Mouse (Mus musculus) neural tube, embryonic 11.5 days (tissue): ENCODE measurements at regions not wholly inside any gene's neighbourhood (a gene's known extent, or its start where the extent isn't known, plus 50 kb on each side); places are given as distances from the start of the nearest gene placed in this dataset.
"Not testable (repeated sequence)": the region's sequence is repeated elsewhere in the genome, so short reads cannot be mapped to it uniquely, and the experiment has no call there.

Experiments used
- ATAC-seq: fragments of 200-750 bp; cut with Nextera tagmentation; 2 replicates; pipeline ENCODE4 v1.8.0; 2017; ENCODE audit warnings: moderate number of reproducible peaks, mild to moderate bottlenecking, moderate TSS enrichment, moderate library complexity; ENCODE audit not compliant: insufficient read depth, low FRiP score, low TSS enrichment
- DNase-seq: peaks from one replicate; pipeline ENCODE4 v3.0.0-alpha.2; 2015; ENCODE audit warnings: low spot score
- H3K27ac ChIP-seq: fragments of 300-500 bp; sonication (generic); 2 replicates; pipeline ENCODE4 v1.5.1; 2014; ENCODE audit warnings: low read depth, mild to moderate bottlenecking, low read length
- H3K27me3 ChIP-seq: fragments of 300-500 bp; sonication (generic); 2 replicates; pipeline ENCODE4 v1.6.1; 2014; ENCODE audit warnings: mild to moderate bottlenecking, low read length, mixed read lengths; ENCODE audit not compliant: control insufficient read depth, insufficient read depth
- H3K36me3 ChIP-seq: fragments of 300-500 bp; sonication (generic); 2 replicates; pipeline ENCODE4 v1.6.1; 2014; ENCODE audit warnings: mild to moderate bottlenecking, low read length, moderate library complexity, mixed read lengths; ENCODE audit not compliant: control insufficient read depth, insufficient read depth
- H3K4me1 ChIP-seq: fragments of 300-500 bp; sonication (generic); 2 replicates; pipeline ENCODE4 v1.6.1; 2014; ENCODE audit warnings: low read length, mixed read lengths; ENCODE audit not compliant: control insufficient read depth, insufficient read depth
- H3K4me2 ChIP-seq: fragments of 300-500 bp; sonication (generic); 2 replicates; pipeline ENCODE4 v1.6.1; 2014; ENCODE audit warnings: low read depth, mild to moderate bottlenecking, moderate library complexity
- H3K4me3 ChIP-seq: fragments of 300-500 bp; sonication (generic); 2 replicates; pipeline ENCODE4 v1.5.1; 2014; ENCODE audit warnings: low read depth, low read length
- H3K9ac ChIP-seq: fragments of 300-500 bp; sonication (generic); 2 replicates; pipeline ENCODE4 v1.6.1; 2014; ENCODE audit warnings: mild to moderate bottlenecking, low read length
- H3K9me3 ChIP-seq: fragments of 300-500 bp; sonication (generic); 2 replicates; pipeline ENCODE4 v1.6.1; 2016; ENCODE audit warnings: low read length; ENCODE audit not compliant: control insufficient read depth
- WGBS: fragments of 180-500 bp; shearing (Covaris S2); extraction: QIAGEN DNeasy Blood & Tissue Kit; methylation state at CpG from one replicate; pipeline ENCODE4 v1.1.7; 2014; 5-methylcytosine and 5-hydroxymethylcytosine counted together

DNA sequence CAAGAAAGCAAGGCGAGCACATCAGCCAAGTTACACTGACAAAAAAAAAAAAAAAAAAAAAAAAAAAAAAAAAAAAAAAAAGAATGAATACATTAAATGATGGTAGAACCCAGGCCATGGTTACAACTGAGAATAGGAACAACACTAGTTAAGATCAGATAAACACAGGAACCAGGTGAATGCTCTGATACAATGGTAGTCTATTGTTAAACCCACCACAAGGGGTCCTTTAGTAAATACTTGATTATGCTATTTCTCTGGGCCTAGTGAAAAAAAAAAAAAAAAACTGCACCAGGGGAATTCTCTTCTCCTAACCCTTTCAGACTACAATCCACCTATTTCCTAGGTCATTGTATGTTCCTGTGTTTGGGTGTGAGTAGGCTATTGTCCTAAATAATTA, 2289.7 kb downstream of the Cntnap5b start:
- H3K9me3 ChIP-seq: no peaks in the 10 kb centered on the region
- H3K36me3 ChIP-seq: no peaks in the 10 kb centered on the region
- no peak for ATAC-seq
- DNase-seq: no peak
- 85% methylated on average over 1 of the region's 1 CpGs for WGBS
- H3K4me3 ChIP-seq: no peak overlapping the region
- no peak overlapping the region for H3K4me2 ChIP-seq
- H3K9ac ChIP-seq: no peak overlapping the region
- H3K27me3 ChIP-seq: no peaks in the 10 kb centered on the region
- H3K4me1 ChIP-seq: no peaks in the 10 kb centered on the region
- no peak overlapping the region for H3K27ac ChIP-seq

DNA sequence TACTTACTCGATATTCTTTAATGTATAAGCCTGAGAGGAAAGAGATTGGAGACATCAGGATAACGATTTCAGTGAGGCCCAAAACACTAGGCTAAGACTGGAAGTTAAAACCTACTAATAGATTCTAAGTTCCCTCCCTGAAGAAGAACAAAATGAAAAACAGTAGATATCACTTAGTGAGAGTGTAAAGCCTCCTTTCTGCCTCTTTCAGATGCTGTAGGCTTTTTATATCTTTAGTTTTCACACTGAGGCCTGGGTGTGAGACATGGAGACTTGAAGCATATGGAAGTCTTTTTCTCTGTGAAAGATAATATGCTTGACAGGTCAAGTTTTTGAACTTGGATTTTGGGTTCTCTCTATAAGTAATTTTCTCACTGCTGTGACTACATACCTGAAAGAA, 2333.1 kb downstream of the Cntnap5b start:
- DNase-seq: no peak
- 78% methylated on average over 2 of the region's 2 CpGs for WGBS

DNA sequence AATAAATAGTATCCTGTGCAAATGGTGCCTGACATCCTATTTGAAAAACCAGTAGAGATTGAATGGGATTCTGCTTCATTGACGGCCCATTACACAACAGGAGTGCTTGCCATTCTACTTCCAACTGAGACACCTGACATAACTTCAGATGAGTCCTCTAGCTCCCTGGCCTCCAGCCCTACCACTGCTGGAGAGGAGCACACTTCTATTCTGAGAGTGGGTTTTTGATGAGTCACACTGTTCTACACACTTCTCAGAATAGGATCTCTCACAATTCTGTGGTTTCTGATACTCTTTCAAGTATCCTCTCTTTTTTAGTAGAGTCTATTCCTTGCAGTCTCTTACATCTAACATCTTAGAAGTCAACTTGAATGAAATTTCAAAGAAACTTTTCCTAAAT, 2366.5 kb downstream of the Cntnap5b start:
- Histone ChIP-seq H3K4me1 (no peaks in the 10 kb centered on the region), H3K4me2 (no peak overlapping the region), H3K27ac (no peak overlapping the region), H3K4me3 (no peak overlapping the region), H3K27me3 (no peaks in the 10 kb centered on the region), H3K36me3 (no peaks in the 10 kb centered on the region), H3K9me3 (no peaks in the 10 kb centered on the region), H3K9ac (no peak overlapping the region)
- DNase-seq (no peak), ATAC-seq (no peak)
- WGBS: 79% methylated on average over 1 of the region's 1 CpGs

More for the DNA sequence above, 2333.1 kb downstream of the Cntnap5b start:
- Histone ChIP-seq H3K4me2 (no peak overlapping the region), H3K9ac (no peak overlapping the region), H3K4me3 (no peak overlapping the region), H3K9me3 (no peaks in the 10 kb centered on the region), H3K36me3 (no peaks in the 10 kb centered on the region), H3K27ac (no peak overlapping the region), H3K27me3 (no peaks in the 10 kb centered on the region), H3K4me1 (no peaks in the 10 kb centered on the region)
- no peak for ATAC-seq

DNA sequence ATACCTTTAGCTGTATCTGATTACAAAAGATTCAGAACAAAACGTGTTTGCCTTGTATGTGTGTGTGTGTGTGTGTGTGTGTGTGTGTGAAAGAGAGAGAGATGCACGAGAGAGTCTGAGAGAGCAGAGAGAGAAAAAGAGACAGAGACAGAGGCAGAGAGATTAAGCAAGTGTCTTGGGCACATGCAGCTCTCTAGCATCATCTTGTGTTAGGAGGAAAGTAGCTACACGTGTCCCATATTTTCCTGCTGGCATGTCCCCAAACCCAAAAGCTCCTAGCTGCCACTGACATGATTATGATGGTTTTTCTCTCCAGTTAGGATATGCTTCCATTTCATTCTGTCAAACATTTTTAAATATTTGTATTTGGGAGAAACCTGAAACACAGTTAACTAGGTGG, 2373.8 kb downstream of the Cntnap5b start:
- Histone ChIP-seq H3K9me3 (no peaks in the 10 kb centered on the region), H3K4me3 (no peak overlapping the region), H3K27ac (no peak overlapping the region), H3K4me1 (no peaks in the 10 kb centered on the region), H3K36me3 (no peaks in the 10 kb centered on the region), H3K9ac (no peak overlapping the region), H3K4me2 (no peak overlapping the region), H3K27me3 (no peaks in the 10 kb centered on the region)
- WGBS: 76% methylated on average over 3 of the region's 3 CpGs
- ATAC-seq (no peak), DNase-seq (no peak)

DNA sequence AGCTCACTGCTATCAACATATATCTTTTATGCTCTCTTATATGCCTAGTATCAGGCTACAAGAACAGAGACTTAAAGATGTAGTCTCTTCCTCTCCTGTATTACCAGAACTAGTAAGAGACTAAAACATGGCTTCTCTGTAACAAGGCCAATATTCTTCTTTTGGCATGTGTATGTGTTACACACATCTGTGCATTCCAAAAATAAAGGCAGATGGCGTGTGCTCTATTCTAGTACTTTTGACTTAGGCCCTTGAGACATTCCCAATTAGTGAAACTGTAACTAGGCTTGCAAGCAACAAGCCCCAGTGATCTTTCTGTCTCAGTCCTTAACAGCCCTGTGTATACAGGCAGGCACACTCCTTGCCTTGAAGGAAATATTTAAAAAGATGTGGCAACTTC, 2394.1 kb downstream of the Cntnap5b start:
- WGBS: 82% methylated on average over 1 of the region's 1 CpGs

DNA sequence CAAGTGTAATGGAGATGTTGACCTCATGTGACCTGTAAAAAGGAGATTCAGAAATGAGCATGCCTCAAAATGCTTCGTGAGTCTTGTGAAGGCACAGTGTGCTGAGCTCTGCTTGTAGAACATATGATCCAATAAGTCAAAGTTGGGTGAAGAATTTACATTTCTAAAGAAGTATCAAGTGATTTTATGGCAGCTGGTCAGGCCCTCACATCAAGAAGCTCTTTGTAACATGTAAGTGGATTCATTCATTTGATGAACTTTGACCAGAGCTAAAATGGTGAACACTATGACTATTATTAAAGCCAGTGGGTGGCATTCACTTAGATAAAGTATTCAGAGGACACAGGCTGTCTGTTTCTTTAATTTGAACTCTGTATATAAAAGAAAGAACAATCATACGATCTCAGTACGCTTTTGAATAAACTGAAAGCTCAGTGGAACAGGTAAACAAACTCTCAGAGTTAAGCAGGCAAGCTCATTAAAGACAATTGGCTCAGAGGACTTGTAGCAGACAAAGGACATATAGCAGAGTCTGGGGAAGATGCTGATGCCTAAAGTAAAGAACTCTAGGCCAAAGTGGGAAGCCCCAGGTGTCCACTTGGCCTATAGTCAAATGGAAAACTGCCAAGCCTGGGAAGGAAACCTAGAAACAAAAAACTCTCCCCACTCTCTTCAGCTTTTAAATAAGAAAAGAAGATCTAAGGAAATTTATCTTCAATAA, 2398.2 kb downstream of the Cntnap5b start:
- Histone ChIP-seq H3K4me3 (no peak overlapping the region), H3K9ac (no peak overlapping the region), H3K4me2 (no peak overlapping the region), H3K4me1 (no peaks in the 10 kb centered on the region), H3K27me3 (no peaks in the 10 kb centered on the region), H3K9me3 (no peaks in the 10 kb centered on the region), H3K36me3 (no peaks in the 10 kb centered on the region), H3K27ac (no peak overlapping the region)
- 36% methylated on average over 3 of the region's 3 CpGs for WGBS
- peak; percentile 20 for DNase-seq
- peak; percentile 45 for ATAC-seq

More for the DNA sequence above, 2394.1 kb downstream of the Cntnap5b start:
- no peak for ATAC-seq
- no peaks in the 10 kb centered on the region for H3K36me3 ChIP-seq
- no peaks in the 10 kb centered on the region for H3K27me3 ChIP-seq
- H3K27ac ChIP-seq: no peak overlapping the region
- H3K4me3 ChIP-seq: no peak overlapping the region
- no peaks in the 10 kb centered on the region for H3K9me3 ChIP-seq
- H3K9ac ChIP-seq: no peak overlapping the region
- no peaks in the 10 kb centered on the region for H3K4me1 ChIP-seq
- no peak for DNase-seq
- no peak overlapping the region for H3K4me2 ChIP-seq

DNA sequence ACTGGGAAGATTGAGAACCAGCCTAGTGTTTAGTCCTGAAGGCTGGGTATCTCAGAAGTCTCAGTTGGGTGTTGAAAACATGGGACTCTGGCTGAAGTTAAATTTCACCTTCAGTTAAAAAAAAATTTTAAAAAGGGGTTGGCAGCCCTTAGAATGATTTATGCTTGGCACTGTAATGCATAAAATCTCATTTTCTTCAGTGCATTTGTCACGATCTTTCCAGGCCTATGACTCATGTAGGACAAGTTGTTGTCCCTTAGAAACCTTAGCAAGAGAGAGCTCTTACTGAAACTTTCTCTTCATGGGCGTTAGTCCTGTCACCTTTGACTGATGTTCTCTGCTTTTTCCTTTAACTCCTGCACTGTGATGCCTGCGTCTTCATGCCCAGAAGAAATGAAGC, 2413.4 kb downstream of the Cntnap5b start:
- no peak overlapping the region for H3K27ac ChIP-seq
- ATAC-seq (no peak), DNase-seq (no peak)
- H3K4me3 ChIP-seq: no peak overlapping the region
- H3K9ac ChIP-seq: no peak overlapping the region
- no peaks in the 10 kb centered on the region for H3K9me3 ChIP-seq
- no peak overlapping the region for H3K4me2 ChIP-seq
- H3K4me1 ChIP-seq: no peaks in the 10 kb centered on the region
- 25% methylated on average over 3 of the region's 3 CpGs for WGBS
- H3K36me3 ChIP-seq: no peaks in the 10 kb centered on the region
- H3K27me3 ChIP-seq: no peaks in the 10 kb centered on the region

DNA sequence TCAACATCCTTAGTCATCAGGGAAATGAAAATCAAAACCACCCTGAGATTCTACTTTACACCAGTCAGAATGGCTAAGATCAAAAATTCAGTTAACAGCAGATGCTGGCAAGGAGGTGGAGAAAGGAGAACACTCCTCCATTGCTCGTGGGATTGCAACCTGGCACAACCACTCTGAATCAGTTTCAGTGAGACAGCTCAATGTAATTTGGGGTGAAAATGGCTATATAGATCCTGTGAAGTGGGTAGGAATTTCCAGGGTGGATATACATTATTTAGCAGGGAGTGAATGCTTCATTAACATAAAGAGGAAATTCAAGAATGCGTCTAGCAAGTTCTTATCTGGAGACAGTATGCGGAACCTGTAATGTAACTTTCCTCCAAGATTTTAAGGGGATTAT, 2462.9 kb downstream of the Cntnap5b start:
- Histone ChIP-seq H3K9me3 (no peaks in the 10 kb centered on the region), H3K27ac (no peak overlapping the region), H3K9ac (no peak overlapping the region), H3K4me2 (no peak overlapping the region), H3K27me3 (no peaks in the 10 kb centered on the region), H3K4me3 (no peak overlapping the region), H3K4me1 (no peaks in the 10 kb centered on the region), H3K36me3 (no peaks in the 10 kb centered on the region)
- DNase-seq (no peak), ATAC-seq (no peak)
- WGBS: 90% methylated on average over 3 of the region's 3 CpGs

DNA sequence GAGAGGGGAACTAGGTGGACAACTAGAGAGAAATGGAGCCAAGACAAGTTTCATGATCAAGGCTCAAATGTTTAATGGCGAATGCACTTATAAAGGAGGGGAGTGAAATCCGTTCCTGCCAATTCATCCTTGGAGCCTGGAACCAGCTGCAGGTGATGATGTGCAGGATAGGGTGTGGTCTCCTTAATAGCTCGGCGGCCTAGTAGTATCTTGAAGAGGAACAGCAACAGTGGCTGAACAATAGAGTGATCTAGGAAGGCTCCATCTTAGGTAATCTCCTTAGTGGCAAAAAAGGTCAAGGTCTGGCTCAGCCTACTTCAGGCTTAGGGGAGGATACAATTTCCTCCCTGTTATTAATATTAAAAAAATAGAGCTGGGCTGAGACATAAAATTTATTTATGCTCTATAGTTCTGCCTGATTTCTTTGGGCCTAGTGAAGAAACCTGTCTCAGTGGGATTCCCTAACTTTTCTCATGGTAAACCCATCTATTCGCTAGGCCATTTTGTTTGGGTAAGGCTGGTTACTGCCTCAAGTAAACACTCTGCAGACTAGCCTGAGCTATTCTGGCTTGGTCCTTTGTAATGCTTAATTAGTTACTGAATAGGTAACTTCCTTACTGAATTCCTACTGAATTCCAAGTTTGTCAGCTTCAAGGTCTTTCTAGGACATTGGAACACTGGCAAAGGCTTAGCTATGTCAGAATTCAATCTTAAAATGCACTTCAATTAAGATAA, 2490.7 kb downstream of the Cntnap5b start:
- 96% methylated on average over 5 of the region's 5 CpGs for WGBS
- not testable (repeated sequence) for H3K9me3 ChIP-seq

More for the DNA sequence above, 2490.7 kb downstream of the Cntnap5b start:
- H3K4me1 ChIP-seq, H3K9ac ChIP-seq, DNase-seq, ATAC-seq, H3K4me3 ChIP-seq, H3K27me3 ChIP-seq, H3K4me2 ChIP-seq, H3K27ac ChIP-seq, H3K36me3 ChIP-seq: not testable (repeated sequence)
